In the genomic region with DNA sequence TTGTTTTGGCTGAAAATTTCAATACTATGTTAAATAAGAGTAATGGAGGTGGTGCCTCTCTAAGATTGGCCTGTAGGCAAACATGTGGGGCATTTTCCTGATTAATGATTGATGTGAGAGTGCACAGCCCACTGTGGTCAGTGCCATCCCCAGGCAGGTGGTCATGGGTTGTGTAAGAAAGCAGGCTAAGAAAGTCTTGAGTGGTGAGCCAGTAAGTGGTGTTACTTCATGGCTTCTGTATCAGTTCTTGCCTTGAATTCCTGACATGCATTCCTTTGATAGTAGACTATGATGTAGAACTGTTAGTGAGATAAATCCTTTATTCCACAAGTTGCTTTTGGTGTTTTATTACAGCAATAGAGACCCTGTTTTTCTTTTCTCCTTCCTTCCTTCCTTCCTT, we compare ENCODE assay signal across 34 mouse cellular contexts. TPM values are rescaled to one million over a fixed set of nuclear protein-coding genes. Genes with fewer than 3 reads are reported as not detected.
"Had no signal": no experiment of that assay in that cellular context is flagged by ENCODE, and none has a peak within 500 bp of the region (broad histone marks: within the 10 kb centered on the region; RNA-seq: fewer than 3 reads in every experiment).

No protein-coding gene starts in this region.

- H3K4me1 ChIP-seq: limb, embryonic 10.5 days; limb, embryonic 12.5 days; limb, embryonic 13.5 days; limb, embryonic 15.5 days; liver, embryonic 12.5 days; liver, embryonic 13.5 days; liver, embryonic 15.5 days; lung, embryonic 15.5 days; megakaryocyte, embryonic 14.5 days; midbrain, embryonic 10.5 days; midbrain, embryonic 12.5 days; midbrain, embryonic 13.5 days; midbrain, embryonic 15.5 days; neural tube, embryonic 12.5 days had no signal

- ATAC-seq: liver, embryonic 12.5 days; liver, postnatal 0 days; lung, postnatal 0 days; midbrain, embryonic 13.5 days; midbrain, embryonic 15.5 days had no signal

- H3K4me2 ChIP-seq: limb, embryonic 12.5 days; limb, embryonic 13.5 days; limb, embryonic 15.5 days; liver, embryonic 11.5 days; liver, embryonic 12.5 days; liver, embryonic 13.5 days; liver, embryonic 15.5 days; lung, embryonic 14.5 days; lung, embryonic 15.5 days; midbrain, embryonic 12.5 days; midbrain, embryonic 13.5 days; midbrain, embryonic 15.5 days; neural tube, embryonic 12.5 days had no signal

- H3K27ac ChIP-seq: left cerebral cortex, adult 2 months; limb, embryonic 10.5 days; limb, embryonic 12.5 days; limb, embryonic 13.5 days; limb, embryonic 15.5 days; liver, embryonic 12.5 days; liver, embryonic 13.5 days; liver, embryonic 14.5 days; liver, embryonic 15.5 days; lung, embryonic 15.5 days; macrophage; midbrain, embryonic 10.5 days; midbrain, embryonic 12.5 days; midbrain, embryonic 13.5 days; midbrain, embryonic 15.5 days; neural tube, embryonic 12.5 days had no signal

- H3K36me3 ChIP-seq: limb, embryonic 10.5 days; limb, embryonic 12.5 days; limb, embryonic 13.5 days; limb, embryonic 15.5 days; liver, embryonic 12.5 days; liver, embryonic 13.5 days; liver, embryonic 15.5 days; lung, embryonic 15.5 days; midbrain, embryonic 10.5 days; midbrain, embryonic 12.5 days; midbrain, embryonic 13.5 days; midbrain, embryonic 15.5 days; neural tube, embryonic 12.5 days had no signal

- H3K4me3 ChIP-seq: left cerebral cortex, adult 2 months; limb, embryonic 10.5 days; limb, embryonic 12.5 days; limb, embryonic 13.5 days; limb, embryonic 15.5 days; liver, embryonic 12.5 days; liver, embryonic 13.5 days; liver, embryonic 15.5 days; lung, embryonic 15.5 days; megakaryocyte, embryonic 14.5 days; midbrain, embryonic 10.5 days; midbrain, embryonic 12.5 days; midbrain, embryonic 13.5 days; midbrain, embryonic 15.5 days; myocyte; neural tube, embryonic 12.5 days had no signal

- H3K27me3 ChIP-seq: limb, embryonic 12.5 days; limb, embryonic 13.5 days; limb, embryonic 15.5 days; liver, embryonic 12.5 days; liver, embryonic 13.5 days; liver, embryonic 15.5 days; lung, embryonic 15.5 days; megakaryocyte, embryonic 14.5 days; midbrain, embryonic 12.5 days; midbrain, embryonic 13.5 days; midbrain, embryonic 15.5 days; neural tube, embryonic 12.5 days had no signal

- H3K9me3 ChIP-seq: limb, embryonic 10.5 days; limb, embryonic 12.5 days; limb, embryonic 13.5 days; limb, embryonic 15.5 days; liver, embryonic 12.5 days; liver, embryonic 13.5 days; liver, embryonic 15.5 days; lung, embryonic 15.5 days; midbrain, embryonic 10.5 days; midbrain, embryonic 12.5 days; midbrain, embryonic 13.5 days; midbrain, embryonic 15.5 days; neural tube, embryonic 12.5 days had no signal

- H3K9ac ChIP-seq: limb, embryonic 12.5 days; limb, embryonic 13.5 days; limb, embryonic 15.5 days; liver, embryonic 12.5 days; liver, embryonic 13.5 days; liver, embryonic 14.5 days; liver, embryonic 15.5 days; liver, postnatal 0 days; lung, embryonic 14.5 days; lung, embryonic 15.5 days; midbrain, embryonic 12.5 days; midbrain, embryonic 13.5 days; midbrain, embryonic 15.5 days; neural tube, embryonic 12.5 days had no signal

- DNase-seq: left cerebral cortex, postnatal 4 days; liver; liver, embryonic 13.5 days; liver, postnatal 0 days; lung, adult 18-20 months; lung, adult 2 months; lung, embryonic 14.5 days; lung, postnatal 10 days; lung, postnatal 14 days; lung, postnatal 36 days; lung, postnatal 4 days; midbrain, embryonic 14.5 days had no signal

RNA-seq across cellular contexts. Expression of gene Sim1, which starts 41.1 kb away (rescaled TPM):
- polyA plus RNA-seq: liver, adult 2 months; liver, embryonic 12.5 days; liver, embryonic 13.5 days; liver, embryonic 14.5 days; liver, embryonic 15.5 days; liver, embryonic 16.5 days; liver, postnatal 0 days; lung, embryonic 15.5 days; lung, embryonic 16.5 days; lung, postnatal 0 days; macrophage had no signal
